Mouse (Mus musculus): ENCODE measurements around the gene Nccrp1. TPM values are rescaled to one million over a fixed set of nuclear protein-coding genes. Genes with fewer than 3 reads are reported as not detected.

The Nccrp1 gene
- total RNA-seq, 2 experiments from 2014 or later, result 0.30 TPM; not detected in 1

GRCm38 (mm10) chr7:28579826-28580225, 32.8 kb upstream of the Nccrp1 start:
- Histone ChIP-seq H3K4me3 (no peak overlapping the region), H3K27ac (no peak overlapping the region)
- TF ChIP-seq CTCF (IDR thresholded peaks at IDR 0.05), result no peak
- DNase-seq (ENCODE audit: extremely low spot score in 1 of 2, low spot score in 2 of 2), result no peak
- intact Hi-C loops (cut with DNase I), result no loop called here

DNA sequence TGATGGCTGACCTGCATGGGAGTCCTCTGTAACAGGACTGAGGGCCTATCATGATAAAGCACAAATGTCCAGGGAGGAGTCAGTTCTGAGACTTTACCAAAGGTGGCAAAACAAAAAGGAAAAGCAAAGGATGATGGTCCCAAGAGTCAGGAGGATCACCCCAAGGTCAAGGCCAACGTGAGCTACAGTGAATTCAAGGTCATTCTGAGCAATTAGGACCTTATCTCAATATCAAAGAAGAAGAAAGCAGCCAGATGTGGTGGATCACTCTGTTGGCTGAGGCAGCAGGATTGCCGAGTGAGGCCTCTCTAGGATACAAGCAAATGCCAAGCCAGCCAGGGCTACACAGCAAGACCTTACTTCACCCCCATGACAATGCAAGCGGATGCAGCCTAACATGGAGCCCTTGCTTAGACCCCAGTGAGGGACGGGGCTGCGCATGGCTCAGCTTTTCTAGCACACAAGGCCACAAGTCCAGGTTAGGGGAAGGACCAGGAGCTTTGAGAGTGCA, 31.5 kb upstream of the Nccrp1 start:
- no peak overlapping the region for H3K4me3 ChIP-seq
- intact Hi-C loops (cut with DNase I), result no loop called here
- no peak overlapping the region for H3K27ac ChIP-seq
- DNase-seq (ENCODE audit: extremely low spot score in 1 of 2, low spot score in 2 of 2), result no peak
- TF ChIP-seq CTCF (IDR thresholded peaks at IDR 0.05), result no peak

DNA sequence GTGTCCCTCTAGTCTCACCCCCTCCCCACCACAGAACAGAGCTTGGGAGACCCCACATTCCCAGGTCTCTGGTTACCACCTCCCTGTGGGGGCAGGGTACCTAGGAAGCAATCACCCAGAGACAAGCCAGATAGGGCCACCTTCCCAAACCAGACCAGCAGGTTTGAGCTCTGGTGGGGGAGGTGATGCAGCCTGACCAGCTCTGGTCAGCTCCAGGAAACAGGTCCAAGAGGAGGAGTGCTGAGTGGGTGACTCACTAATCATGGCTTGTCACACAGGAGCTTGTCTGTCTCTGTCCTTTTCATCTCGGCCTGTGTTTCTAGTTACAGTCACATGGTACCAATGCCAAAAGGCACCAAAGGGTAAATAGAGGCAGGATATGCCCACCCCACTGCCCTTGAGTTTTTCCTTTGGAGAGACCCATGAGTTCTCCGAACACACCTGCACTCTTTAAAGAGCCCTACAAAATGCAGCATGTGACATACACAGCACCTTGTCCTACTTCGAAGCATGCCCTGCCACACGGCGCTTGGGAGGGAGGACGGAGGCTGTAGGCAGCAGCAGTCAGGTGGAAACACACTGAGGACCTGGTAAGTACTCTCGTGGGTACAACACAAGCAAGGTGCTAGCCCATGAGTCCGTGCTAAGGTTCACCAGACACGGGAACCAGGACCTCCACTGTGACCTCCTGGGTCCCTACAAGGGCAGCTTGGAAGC, 30.9 kb upstream of the Nccrp1 start:
- no peak for TF ChIP-seq CTCF (IDR thresholded peaks at IDR 0.05)
- DNase-seq (ENCODE audit: extremely low spot score in 1 of 2, low spot score in 2 of 2), result no peak
- intact Hi-C loops (cut with DNase I), result no loop called here
- Histone ChIP-seq H3K27ac (no peak overlapping the region), H3K4me3 (no peak overlapping the region)

DNA sequence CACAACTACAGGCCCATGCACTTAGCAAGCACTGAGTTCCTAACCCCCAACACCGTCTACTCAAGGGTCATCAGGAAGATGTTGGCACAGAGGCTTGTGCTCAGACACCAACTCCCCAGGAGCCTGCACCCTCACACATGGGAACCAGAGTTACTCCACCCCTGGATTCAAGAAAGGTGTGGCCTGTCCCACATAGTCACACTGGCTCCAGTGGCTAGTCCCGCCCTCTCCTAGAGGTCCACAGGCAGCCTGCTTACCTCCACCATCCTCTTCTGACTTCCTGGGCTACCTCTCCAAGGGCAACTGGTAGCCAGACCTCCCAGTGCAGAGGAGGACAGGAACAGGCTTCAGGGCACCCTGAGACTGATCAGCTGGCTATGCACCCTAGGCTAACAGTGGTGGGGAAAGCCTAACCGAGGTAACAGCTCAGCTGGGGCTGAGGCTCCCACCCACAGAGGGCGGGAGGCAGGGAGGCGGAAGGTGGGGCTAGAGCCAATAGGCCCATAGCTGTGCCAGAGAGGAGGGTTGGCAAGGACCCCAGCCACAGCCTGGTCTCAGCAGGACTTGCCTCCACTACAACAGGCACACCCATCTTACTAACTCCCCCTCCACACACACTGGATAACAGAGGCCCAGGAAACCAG, 29.3 kb upstream of the Nccrp1 start:
- intact Hi-C loops (cut with DNase I), result no loop called here
- no peak overlapping the region for H3K27ac ChIP-seq
- H3K4me3 ChIP-seq, result no peak overlapping the region
- TF ChIP-seq CTCF (IDR thresholded peaks at IDR 0.05), result no peak
- no peak for DNase-seq (ENCODE audit: extremely low spot score in 1 of 2, low spot score in 2 of 2)

DNA sequence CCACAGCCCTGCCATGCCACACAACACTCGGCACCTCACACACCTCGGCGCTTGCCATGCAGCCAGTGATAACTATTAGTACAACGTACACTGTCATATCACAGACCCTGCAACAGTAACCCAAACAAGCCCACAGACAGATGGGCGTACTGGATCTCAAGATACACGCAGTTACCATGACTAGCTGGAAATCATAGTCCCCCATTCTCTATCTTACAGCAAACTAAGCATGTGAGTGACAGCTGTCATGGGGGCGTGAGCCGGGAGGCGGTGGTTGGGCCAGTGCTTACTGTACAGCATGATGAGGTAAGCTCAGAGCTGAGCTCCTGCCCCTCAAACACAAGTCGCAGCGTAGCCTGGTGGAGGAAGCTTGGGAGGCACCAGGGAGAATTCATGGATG, 28.5 kb upstream of the Nccrp1 start:
- H3K27ac ChIP-seq, result no peak overlapping the region
- no peak for DNase-seq (ENCODE audit: extremely low spot score in 1 of 2, low spot score in 2 of 2)
- intact Hi-C loops (cut with DNase I), result no loop called here
- no peak for TF ChIP-seq CTCF (IDR thresholded peaks at IDR 0.05)
- H3K4me3 ChIP-seq, result no peak overlapping the region

DNA sequence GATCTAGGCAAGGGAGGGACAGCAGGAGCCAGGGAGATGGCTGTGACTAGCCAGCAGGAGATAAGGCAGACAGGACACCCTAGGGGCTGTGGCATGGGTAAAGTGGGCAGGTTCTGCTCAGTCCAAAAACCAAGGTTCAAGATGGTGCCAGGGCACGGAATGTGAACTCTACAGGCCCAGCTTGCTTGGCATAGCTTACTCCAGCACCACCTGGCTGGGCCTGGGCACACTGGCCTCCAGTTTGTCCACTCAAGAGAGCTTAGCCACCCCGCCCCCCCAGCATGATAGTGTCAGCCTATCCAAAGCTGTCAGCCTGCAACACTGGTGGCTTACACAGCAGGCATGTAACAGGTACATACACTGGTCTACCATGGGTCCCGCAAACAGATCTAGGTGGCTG, 26.2 kb upstream of the Nccrp1 start:
- Histone ChIP-seq H3K4me3 (no peak overlapping the region), H3K27ac (no peak overlapping the region)
- TF ChIP-seq CTCF (IDR thresholded peaks at IDR 0.05), result no peak
- no peak for DNase-seq (ENCODE audit: extremely low spot score in 1 of 2, low spot score in 2 of 2)
- intact Hi-C loops (cut with DNase I), result no loop called here

GRCm38 (mm10) chr7:28572689-28573088, 25.6 kb upstream of the Nccrp1 start:
- DNase-seq (ENCODE audit: extremely low spot score in 1 of 2, low spot score in 2 of 2), result no peak
- Histone ChIP-seq H3K27ac (no peak overlapping the region), H3K4me3 (no peak overlapping the region)
- intact Hi-C loops (cut with DNase I), result no loop called here
- TF ChIP-seq CTCF (IDR thresholded peaks at IDR 0.05), result no peak

- no peak for DNase-seq (ENCODE audit: extremely low spot score in 1 of 2, low spot score in 2 of 2)
- Histone ChIP-seq H3K4me3 (no peak overlapping the region), H3K27ac (peak overlapping the region; percentile 4; the same call in 1 of the 2 replicates)
- TF ChIP-seq CTCF (IDR thresholded peaks at IDR 0.05), result no peak
- intact Hi-C loops (cut with DNase I), result no loop called here
Measured at GRCm38 (mm10) chr7:28570982-28571682, 24.1 kb upstream of the Nccrp1 start.

GRCm38 (mm10) chr7:28570291-28570981, 23.4 kb upstream of the Nccrp1 start:
- peak overlapping the region; percentile 4; the same call in 1 of the 2 replicates for H3K27ac ChIP-seq
- TF ChIP-seq CTCF (IDR thresholded peaks at IDR 0.05), result no peak
- no peak overlapping the region for H3K4me3 ChIP-seq
- peak in 1 of 2 experiments; percentile 40 for DNase-seq (ENCODE audit: extremely low spot score in 1 of 2, low spot score in 2 of 2)
- intact Hi-C loops (cut with DNase I), result no loop called here

DNA sequence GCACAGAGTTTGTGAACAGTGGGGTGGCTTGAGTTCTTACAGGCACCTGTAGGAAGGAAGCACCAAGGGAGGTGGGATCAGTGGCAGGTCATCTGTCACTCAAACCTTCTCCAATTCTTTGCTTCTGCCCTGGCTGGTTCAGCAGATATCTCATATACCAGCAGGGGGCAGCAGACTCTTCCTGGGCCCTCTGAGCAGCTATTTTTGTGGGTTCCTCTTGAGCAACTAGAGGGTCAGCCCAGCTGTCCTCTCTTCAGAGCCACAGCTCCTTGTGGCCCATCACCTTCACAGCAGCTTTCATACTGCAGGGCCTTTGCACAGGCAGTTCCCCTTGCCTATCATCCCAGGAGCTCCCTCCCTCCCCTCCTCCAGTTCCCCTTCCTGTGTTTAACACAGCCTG, 21.2 kb upstream of the Nccrp1 start:
- intact Hi-C loops (cut with DNase I), result loop anchor here (1.0 to 5.0 kb wide), 2 partner anchors 33 to 159 kb away; no protein-coding TSS in a partner anchor
- Histone ChIP-seq H3K4me3 (no peak overlapping the region), H3K27ac (no peak overlapping the region)
- peak; percentile 92 for TF ChIP-seq CTCF (IDR thresholded peaks at IDR 0.05)
- peak; percentile 64 to 66 for DNase-seq (ENCODE audit: extremely low spot score in 1 of 2, low spot score in 2 of 2)

- no peak for TF ChIP-seq CTCF (IDR thresholded peaks at IDR 0.05)
- intact Hi-C loops (cut with DNase I), result loop anchor here (5.0 kb wide), 1 partner anchor 160 kb away; no protein-coding TSS in a partner anchor
- no peak for DNase-seq (ENCODE audit: extremely low spot score in 1 of 2, low spot score in 2 of 2)
- no peak overlapping the region for H3K4me3 ChIP-seq
- no peak overlapping the region for H3K27ac ChIP-seq
Measured at GRCm38 (mm10) chr7:28567539-28567938, 20.5 kb upstream of the Nccrp1 start.
